Mouse (Mus musculus) myocyte (in vitro differentiated cells): ENCODE measurements around the gene Sh3d19. TPM values are rescaled to one million over a fixed set of nuclear protein-coding genes. Genes with fewer than 3 reads are reported as not detected.

Source experiments
- H3K27me3 ChIP-seq: one replicate; pipeline ENCODE4 v1.6.1; 2011; ENCODE audit not compliant: control insufficient read depth, insufficient read depth, insufficient read length
- H3K36me3 ChIP-seq: one replicate; pipeline ENCODE4 v1.6.1; 2011; ENCODE audit not compliant: control insufficient read depth, insufficient read depth
- H3K4me2 ChIP-seq: one replicate; pipeline ENCODE4 v1.6.1; 2011; ENCODE audit warnings: low read depth, control low read depth
- H3K4me3 ChIP-seq: one replicate; pipeline ENCODE4 v1.5.1; 2011; ENCODE audit warnings: mild to moderate bottlenecking, control low read depth, moderate library complexity
- H3K79me2 ChIP-seq: one replicate; pipeline ENCODE4 v1.6.1; 2011; ENCODE audit not compliant: control insufficient read depth, insufficient read depth
- H3ac ChIP-seq: one replicate; pipeline ENCODE4 v1.6.1; 2011; ENCODE audit not compliant: control insufficient read depth, insufficient read length
- CEBPB ChIP-seq: IDR thresholded peaks from 2 replicates; pipeline ENCODE4 v1.6.1; 2011; ENCODE audit warnings: mild to moderate bottlenecking, moderate library complexity; ENCODE audit not compliant: poor library complexity, insufficient read depth, severe bottlenecking
- E2F4 ChIP-seq: IDR thresholded peaks from one replicate; pipeline ENCODE4 v1.6.1; 2011; ENCODE audit warnings: mild to moderate bottlenecking, control low read depth, moderate library complexity; ENCODE audit not compliant: insufficient read depth
- MAX ChIP-seq: IDR thresholded peaks from one replicate; pipeline ENCODE4 v1.6.1; 2011; ENCODE audit warnings: low read depth, mild to moderate bottlenecking, control low read depth
- MYOD1 ChIP-seq, 3 experiments: IDR thresholded peaks; one replicate each; pipeline ENCODE4 v1.6.1; 2011; ENCODE audit warnings: control low read depth in 2 of 3, low read depth in 2 of 3, mild to moderate bottlenecking in 2 of 3, moderate library complexity in 1 of 3; ENCODE audit not compliant: insufficient read length in 2 of 3, control insufficient read depth in 1 of 3
- MYOG ChIP-seq, 3 experiments: IDR thresholded peaks; one replicate each; pipeline ENCODE4 v1.6.1; 2011; ENCODE audit warnings: control low read depth in 2 of 3, low read depth in 2 of 3, mild to moderate bottlenecking in 2 of 3; ENCODE audit not compliant: insufficient read length in 2 of 3, control insufficient read depth in 1 of 3, insufficient read depth in 1 of 3
- POLR2A ChIP-seq: IDR thresholded peaks from one replicate; pipeline ENCODE4 v1.6.1; 2011; ENCODE audit warnings: low read depth, mild to moderate bottlenecking, control low read depth, moderate library complexity; ENCODE audit not compliant: insufficient read length
- POLR2AphosphoS2 ChIP-seq: IDR thresholded peaks from one replicate; pipeline ENCODE4 v1.6.1; 2011; ENCODE audit warnings: low read depth, control low read depth; ENCODE audit not compliant: insufficient read length
- REST ChIP-seq: IDR thresholded peaks from one replicate; pipeline ENCODE4 v1.6.1; 2011; ENCODE audit warnings: mild to moderate bottlenecking, control low read depth, moderate library complexity; ENCODE audit not compliant: insufficient read depth, insufficient read length
- SRF ChIP-seq: IDR thresholded peaks from one replicate; pipeline ENCODE4 v1.6.1; 2011; ENCODE audit warnings: low read depth; ENCODE audit not compliant: control insufficient read depth, insufficient read length
- TCF12 ChIP-seq: IDR thresholded peaks from one replicate; pipeline ENCODE4 v1.6.1; 2011; ENCODE audit warnings: mild to moderate bottlenecking, control low read depth; ENCODE audit not compliant: poor library complexity, insufficient read depth, severe bottlenecking
- TCF3 ChIP-seq: IDR thresholded peaks from one replicate; pipeline ENCODE4 v1.6.1; 2011; ENCODE audit warnings: low read depth, control low read depth; ENCODE audit not compliant: insufficient read length
- USF1 ChIP-seq: IDR thresholded peaks from one replicate; pipeline ENCODE4 v1.6.1; 2011; ENCODE audit warnings: low read depth, mild to moderate bottlenecking, control low read depth, moderate library complexity
- polyA plus RNA-seq: library from polyadenylated mRNA; unstranded; fragments of >200 nt; fragmentation: generic; extraction: Trizol; gene quantifications from one replicate; pipeline ENCODE4 v1.2.1, GENCODE M21; 2012; ENCODE audit warnings: missing spikeins

Gene Sh3d19
- polyA plus RNA-seq, 1 experiment, result 7.0 TPM

- H3K4me2 ChIP-seq, result no peak overlapping the region
- TF ChIP-seq MAX, result no peak
- TF ChIP-seq TCF3, result no peak
- TF ChIP-seq SRF, result no peak
- no peak for TF ChIP-seq TCF12
- TF ChIP-seq REST, result no peak
- TF ChIP-seq CEBPB, result no peak
- no peak for TF ChIP-seq E2F4
- TF ChIP-seq POLR2A, result no peak
- no peak for TF ChIP-seq MYOD1 (IDR thresholded peaks at IDR 0.05; ENCODE audit: control insufficient read depth in 1 of 3, insufficient read length in 2 of 3, low read depth in 2 of 3)
- TF ChIP-seq MYOG (IDR thresholded peaks at IDR 0.05; ENCODE audit: control insufficient read depth in 1 of 3, insufficient read depth in 1 of 3, insufficient read length in 2 of 3, low read depth in 2 of 3), result no peak
- TF ChIP-seq USF1, result no peak
- no peak for TF ChIP-seq POLR2AphosphoS2
- no peak overlapping the region for H3ac ChIP-seq
- H3K79me2 ChIP-seq, result no peaks in the 10 kb centered on the region
- peaks cover 4% of the 10 kb centered on the region for H3K36me3 ChIP-seq
- H3K27me3 ChIP-seq, result no peaks in the 10 kb centered on the region
- H3K4me3 ChIP-seq, result no peak overlapping the region
Measured at GRCm38 (mm10) chr3:86122156-86122555, 151.2 kb downstream of the Sh3d19 start.

- Histone ChIP-seq H3K27me3 (no peaks in the 10 kb centered on the region), H3K36me3 (peaks cover 4% of the 10 kb centered on the region), H3K79me2 (no peaks in the 10 kb centered on the region), H3K4me2 (no peak overlapping the region), H3ac (no peak overlapping the region), H3K4me3 (no peak overlapping the region)
- no peak for TF ChIP-seq TCF12
- TF ChIP-seq REST, result no peak
- TF ChIP-seq POLR2AphosphoS2, result no peak
- no peak for TF ChIP-seq E2F4
- TF ChIP-seq POLR2A, result no peak
- TF ChIP-seq TCF3, result no peak
- TF ChIP-seq SRF, result no peak
- no peak for TF ChIP-seq CEBPB
- no peak for TF ChIP-seq USF1
- TF ChIP-seq MYOD1 (IDR thresholded peaks at IDR 0.05; ENCODE audit: control insufficient read depth in 1 of 3, insufficient read length in 2 of 3, low read depth in 2 of 3), result no peak
- no peak for TF ChIP-seq MYOG (IDR thresholded peaks at IDR 0.05; ENCODE audit: control insufficient read depth in 1 of 3, insufficient read depth in 1 of 3, insufficient read length in 2 of 3, low read depth in 2 of 3)
- TF ChIP-seq MAX, result no peak
Measured at GRCm38 (mm10) chr3:86123251-86123746, 152.4 kb downstream of the Sh3d19 start.

- no peak for TF ChIP-seq REST
- TF ChIP-seq E2F4, result no peak
- TF ChIP-seq MYOD1 (IDR thresholded peaks at IDR 0.05; ENCODE audit: control insufficient read depth in 1 of 3, insufficient read length in 2 of 3, low read depth in 2 of 3), result no peak
- TF ChIP-seq POLR2AphosphoS2, result no peak
- no peak for TF ChIP-seq TCF3
- TF ChIP-seq USF1, result no peak
- no peak for TF ChIP-seq SRF
- TF ChIP-seq MYOG (IDR thresholded peaks at IDR 0.05; ENCODE audit: control insufficient read depth in 1 of 3, insufficient read depth in 1 of 3, insufficient read length in 2 of 3, low read depth in 2 of 3), result no peak
- no peak for TF ChIP-seq TCF12
- TF ChIP-seq MAX, result no peak
- no peak for TF ChIP-seq CEBPB
- no peak for TF ChIP-seq POLR2A
- Histone ChIP-seq H3ac (no peak overlapping the region), H3K27me3 (no peaks in the 10 kb centered on the region), H3K4me3 (no peak overlapping the region), H3K79me2 (no peaks in the 10 kb centered on the region), H3K4me2 (no peak overlapping the region), H3K36me3 (peaks cover 2% of the 10 kb centered on the region)
Measured at GRCm38 (mm10) chr3:86129757-86130156, 158.8 kb downstream of the Sh3d19 start.

GRCm38 (mm10) chr3:86134939-86135638 lies 164.2 kb downstream of the Sh3d19 start:
- H3K4me2 ChIP-seq, result no peak overlapping the region
- TF ChIP-seq POLR2A (no peak), SRF (no peak)
- H3K36me3 ChIP-seq, result peaks cover 37% of the 10 kb centered on the region

More at GRCm38 (mm10) chr3:86134939-86135638, 164.2 kb downstream of the Sh3d19 start:
- Histone ChIP-seq H3K79me2 (peaks cover 11% of the 10 kb centered on the region), H3K4me3 (no peak overlapping the region), H3K27me3 (no peaks in the 10 kb centered on the region), H3ac (no peak overlapping the region)
